Mouse (Mus musculus) liver, embryonic 11.5 days (tissue): ENCODE data around the gene Prima1. TPM values are rescaled to one million over a fixed set of nuclear protein-coding genes. Genes with fewer than 3 reads are reported as not detected.

Experiments used
- ATAC-seq: fragments of 200-750 bp; cut with Nextera tagmentation; replicated peaks from 2 replicates; pipeline ENCODE4 v1.8.0; 2017; ENCODE audit warnings: moderate number of reproducible peaks, mild to moderate bottlenecking, moderate TSS enrichment, moderate library complexity; ENCODE audit not compliant: low FRiP score
- DNase-seq: peaks from one replicate; pipeline ENCODE4 v3.0.0-alpha.2; 2017; ENCODE audit warnings: low spot score
- H3K27ac ChIP-seq: fragments of 300-500 bp; sonication (generic); 2 replicates; pipeline ENCODE4 v1.5.1; 2014; ENCODE audit warnings: mild to moderate bottlenecking, low read depth, low read length, control low read depth
- H3K27me3 ChIP-seq: fragments of 300-500 bp; sonication (generic); replicated peaks from 2 replicates; pipeline ENCODE4 v1.6.1; 2014; ENCODE audit warnings: low read length, mixed read lengths; ENCODE audit not compliant: control insufficient read depth, insufficient read depth
- H3K36me3 ChIP-seq: fragments of 300-500 bp; sonication (generic); 2 replicates; pipeline ENCODE4 v1.6.1; 2014; ENCODE audit warnings: mild to moderate bottlenecking, low read length, moderate library complexity, mixed read lengths; ENCODE audit not compliant: control insufficient read depth, insufficient read depth
- H3K4me1 ChIP-seq: fragments of 300-500 bp; sonication (generic); replicated peaks from 2 replicates; pipeline ENCODE4 v1.6.1; 2014; ENCODE audit warnings: low read length, mixed read lengths; ENCODE audit not compliant: control insufficient read depth, insufficient read depth
- H3K4me2 ChIP-seq: fragments of 300-500 bp; sonication (generic); 2 replicates; pipeline ENCODE4 v1.6.1; 2014; ENCODE audit warnings: mild to moderate bottlenecking, control low read depth, moderate library complexity
- H3K4me3 ChIP-seq: fragments of 300-500 bp; sonication (generic); 2 replicates; pipeline ENCODE4 v1.5.1; 2014; ENCODE audit warnings: low read depth, low read length, control low read depth
- H3K9ac ChIP-seq: fragments of 300-500 bp; sonication (generic); 2 replicates; pipeline ENCODE4 v1.6.1; 2014; ENCODE audit warnings: low read depth, low read length, control low read depth
- H3K9me3 ChIP-seq: fragments of 300-500 bp; sonication (generic); 2 replicates; pipeline ENCODE4 v1.6.1; 2016; ENCODE audit warnings: low read length, inconsistent platforms, mixed read lengths; ENCODE audit not compliant: control insufficient read depth
- WGBS: fragments of 180-500 bp; shearing (Covaris S2); extraction: QIAGEN DNeasy Blood & Tissue Kit; methylation state at CpG from one replicate; pipeline ENCODE4 v1.1.7; 2014; 5-methylcytosine and 5-hydroxymethylcytosine counted together
- polyA plus RNA-seq: library from polyadenylated mRNA; unstranded; fragments of >200 nt; fragmentation: Nextera tagmentation; extraction: Ambion mirVana; gene quantifications from 2 replicates; pipeline ENCODE4 v1.2.1, GENCODE M21; 2014

Prima1 gene
- polyA plus RNA-seq, 1 experiment from 2014 or later, result 0.32 TPM

- Histone ChIP-seq H3K4me3 (no peak overlapping the region), H3K4me2 (no peak overlapping the region), H3K27ac (no peak overlapping the region), H3K9ac (no peak overlapping the region), H3K27me3 (no peaks in the 10 kb centered on the region), H3K36me3 (no peaks in the 10 kb centered on the region), H3K4me1 (no peaks in the 10 kb centered on the region), H3K9me3 (no peaks in the 10 kb centered on the region)
- 72% methylated on average over 18 of the region's 18 CpGs for WGBS
- DNase-seq, result no peak
- ATAC-seq, result no peak
These were observed 84.6 kb downstream of the Prima1 start for GRCm38 (mm10) chr12:103157129-103157910.

- Histone ChIP-seq H3K27ac (no peak overlapping the region), H3K4me3 (no peak overlapping the region), H3K9ac (no peak overlapping the region), H3K36me3 (no peaks in the 10 kb centered on the region), H3K4me1 (no peaks in the 10 kb centered on the region), H3K27me3 (no peaks in the 10 kb centered on the region), H3K9me3 (no peaks in the 10 kb centered on the region), H3K4me2 (no peak overlapping the region)
- ATAC-seq (no peak), DNase-seq (no peak)
- WGBS, result 70% methylated on average over 3 of the region's 3 CpGs
These were observed 86.5 kb downstream of the Prima1 start for GRCm38 (mm10) chr12:103155406-103155805.

- no peaks in the 10 kb centered on the region for H3K36me3 ChIP-seq
- no peaks in the 10 kb centered on the region for H3K27me3 ChIP-seq
- H3K4me2 ChIP-seq, result no peak overlapping the region
- H3K9me3 ChIP-seq, result no peaks in the 10 kb centered on the region
- no peak for ATAC-seq
- DNase-seq, result no peak
- H3K4me3 ChIP-seq, result no peak overlapping the region
- WGBS, result 59% methylated on average over 2 of the region's 2 CpGs
- H3K9ac ChIP-seq, result no peak overlapping the region
- H3K4me1 ChIP-seq, result no peaks in the 10 kb centered on the region
- H3K27ac ChIP-seq, result no peak overlapping the region
These were observed 87.0 kb downstream of the Prima1 start for GRCm38 (mm10) chr12:103154927-103155326.

GRCm38 (mm10) chr12:103150247-103150646 is 91.7 kb downstream of the Prima1 start:
- H3K4me1 ChIP-seq, result no peaks in the 10 kb centered on the region
- H3K9me3 ChIP-seq, result 0 out of 2 replicates have a peak, but pooled peaks cover 3% of the 10 kb centered on the region
- H3K27me3 ChIP-seq, result no peaks in the 10 kb centered on the region
- no peak overlapping the region for H3K27ac ChIP-seq
- no peak overlapping the region for H3K9ac ChIP-seq
- DNase-seq (no peak), ATAC-seq (no peak)
- no peak overlapping the region for H3K4me2 ChIP-seq
- H3K36me3 ChIP-seq, result no peaks in the 10 kb centered on the region
- WGBS, result 63% methylated on average over 2 of the region's 2 CpGs
- H3K4me3 ChIP-seq, result no peak overlapping the region

Other genes with a start within 250 kb of the Prima1 start
- gene Fam181a, start 68.8 kb upstream of the Prima1 start, polyA plus RNA-seq, result not detected in 2 replicates
- 1.2 and 2.8 TPM in 2 replicates for gene Asb2, start 113.9 kb upstream of the Prima1 start, polyA plus RNA-seq
- 15.9 and 20.2 TPM in 2 replicates for gene Otub2, start 146.5 kb upstream of the Prima1 start, polyA plus RNA-seq
- 0.25 and 0.80 TPM in 2 replicates for gene 9330161L09Rik, start 165.7 kb upstream of the Prima1 start, polyA plus RNA-seq
- 94.0 and 97.0 TPM in 2 replicates for gene Ddx24, start 183.7 kb upstream of the Prima1 start, polyA plus RNA-seq
- gene Ifi27, start 192.1 kb upstream of the Prima1 start, polyA plus RNA-seq, result 6.6 and 6.8 TPM in 2 replicates
- 1.2 and 1.5 TPM in 2 replicates for gene Ifi27l2a, start 201.5 kb upstream of the Prima1 start, polyA plus RNA-seq
- gene Ifi27l2b, start 215.1 kb upstream of the Prima1 start, polyA plus RNA-seq, result not detected in 2 replicates